Mouse (Mus musculus): Measurements from ENCODE around the gene Myl10.
"Not testable (repeated sequence)": the region's sequence is repeated elsewhere in the genome, so short reads cannot be mapped to it uniquely, and the experiment has no call there.

Gene Myl10

GRCm38 (mm10) chr5:136692784-136693183 lies at the start of gene Myl10:
TSS of gene Myl10 (plus strand) at chr5:136693146.
- no peak for DNase-seq (ENCODE audit: low spot score in 2 of 2)

DNA sequence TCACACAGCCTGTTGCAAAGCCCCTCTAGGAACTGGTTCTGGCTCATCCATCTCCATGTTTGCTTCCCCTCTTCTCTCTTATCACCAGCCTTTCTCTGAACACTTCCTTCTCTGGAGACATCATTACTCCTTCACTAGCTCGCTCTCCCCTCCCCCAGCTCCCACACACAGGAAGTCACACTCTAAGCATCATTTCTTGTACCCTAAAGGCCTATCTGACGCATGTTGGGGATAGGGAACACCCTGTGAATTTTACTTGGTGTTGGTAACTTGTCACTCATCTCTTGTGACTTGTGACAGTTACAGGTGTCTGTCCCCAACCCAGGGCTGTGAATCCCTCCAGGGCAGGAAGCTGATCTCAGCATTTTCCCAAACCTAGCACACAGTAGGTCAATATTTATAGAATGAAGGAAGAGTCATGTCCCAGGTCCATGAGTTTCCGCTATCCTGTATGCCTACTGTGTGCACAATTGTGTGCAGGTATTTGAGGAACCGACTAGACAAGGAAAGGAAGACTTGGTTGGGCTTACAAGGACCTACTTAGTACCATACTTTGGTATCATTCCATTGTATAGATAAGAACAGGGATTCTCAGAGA lies 46.1 kb upstream of the Myl10 start:
- DNase-seq (ENCODE audit: low spot score in 2 of 2), result peak; percentile 55 to 64

DNA sequence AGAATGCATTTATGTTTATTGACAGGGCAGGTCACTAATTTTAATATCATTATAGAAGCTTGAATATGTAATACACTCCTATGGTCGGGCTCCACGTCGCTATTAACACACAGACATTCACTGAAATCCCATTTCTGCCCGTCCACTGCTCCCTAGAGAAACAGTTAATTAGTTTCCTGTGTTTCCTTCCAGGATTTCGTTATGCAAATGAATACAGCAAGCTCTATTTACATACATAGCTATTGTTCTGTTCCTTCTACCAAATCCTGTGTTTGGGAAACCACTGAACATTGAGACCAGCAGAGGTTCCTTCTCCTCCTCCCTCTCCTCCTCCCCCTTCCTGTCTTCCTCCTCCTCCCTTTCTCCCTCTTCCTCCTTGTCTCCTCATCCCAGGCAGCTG lies 43.9 kb upstream of the Myl10 start:
- DNase-seq (ENCODE audit: low spot score in 2 of 2), result no peak

DNA sequence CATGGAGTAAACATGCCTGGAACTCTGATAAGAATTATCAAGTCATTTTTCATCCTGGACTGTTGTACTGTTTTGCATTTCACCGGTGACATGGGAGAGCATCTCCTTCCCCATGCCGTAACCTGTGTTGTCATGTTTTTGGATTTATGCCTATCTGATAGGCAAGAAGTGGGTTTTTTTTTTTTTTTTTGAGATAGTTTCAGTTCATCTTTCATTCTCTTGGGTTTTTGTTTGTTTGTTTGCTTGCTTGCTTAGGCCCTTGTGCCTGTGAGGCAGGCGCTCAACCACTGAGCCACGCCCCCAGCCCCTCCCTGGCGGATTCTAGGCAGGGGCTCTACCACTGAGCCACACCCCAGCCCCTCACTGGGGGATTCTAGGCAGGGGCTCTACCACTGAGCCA lies 43.3 kb upstream of the Myl10 start:
- DNase-seq (ENCODE audit: low spot score in 2 of 2), result no peak

DNA sequence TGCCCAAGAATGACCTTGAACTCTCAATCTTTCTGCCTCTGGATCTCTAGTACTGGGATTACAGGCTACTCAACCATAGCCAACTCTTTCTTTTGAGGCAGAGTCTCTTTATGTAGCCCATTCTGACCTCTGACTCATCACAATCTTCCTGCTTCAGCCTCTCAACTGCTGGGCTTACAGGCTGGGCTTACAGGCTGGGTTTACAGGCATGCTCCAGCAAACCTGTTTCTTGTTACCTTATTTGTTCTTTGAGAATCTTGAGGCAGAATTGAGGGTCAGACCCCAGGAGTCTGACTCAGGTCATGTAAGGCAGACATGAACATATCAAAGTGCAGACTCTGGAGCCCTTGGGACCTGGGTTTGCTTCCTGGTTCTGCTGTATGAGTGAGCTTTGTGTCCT lies 38.5 kb upstream of the Myl10 start:
- no peak for DNase-seq (ENCODE audit: low spot score in 2 of 2)

DNA sequence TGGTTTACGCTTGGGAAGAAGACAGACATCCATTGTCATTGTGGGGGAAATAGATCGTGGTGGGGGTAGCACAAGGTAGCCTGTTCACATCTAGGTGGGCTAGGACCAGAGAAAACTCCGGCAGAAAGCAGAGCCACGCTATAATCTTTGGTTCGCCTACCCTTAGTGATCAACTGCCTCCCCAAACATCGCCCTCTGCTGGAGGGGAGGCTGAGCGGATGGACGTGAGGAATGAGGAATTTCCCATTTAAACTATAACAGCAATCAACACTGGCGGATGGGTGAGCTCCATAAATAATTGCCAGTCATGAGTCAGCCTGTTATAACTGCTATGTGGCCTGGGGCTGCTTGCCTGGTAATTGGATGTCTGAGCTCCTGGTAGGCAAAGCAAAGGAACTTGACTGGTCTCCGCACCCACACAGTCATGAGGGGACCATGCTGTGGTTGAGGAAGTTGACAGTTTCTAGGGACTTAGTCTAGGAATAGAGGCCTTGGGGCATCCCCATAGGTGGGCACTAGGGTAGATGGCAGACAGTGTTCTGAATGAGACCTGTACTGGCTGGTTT lies 36.0 kb upstream of the Myl10 start:
- DNase-seq (ENCODE audit: low spot score in 2 of 2), result no peak

- not testable (repeated sequence) for DNase-seq (ENCODE audit: low spot score in 2 of 2)
Observed at GRCm38 (mm10) chr5:136660721-136661120, 32.2 kb upstream of the Myl10 start.

DNA sequence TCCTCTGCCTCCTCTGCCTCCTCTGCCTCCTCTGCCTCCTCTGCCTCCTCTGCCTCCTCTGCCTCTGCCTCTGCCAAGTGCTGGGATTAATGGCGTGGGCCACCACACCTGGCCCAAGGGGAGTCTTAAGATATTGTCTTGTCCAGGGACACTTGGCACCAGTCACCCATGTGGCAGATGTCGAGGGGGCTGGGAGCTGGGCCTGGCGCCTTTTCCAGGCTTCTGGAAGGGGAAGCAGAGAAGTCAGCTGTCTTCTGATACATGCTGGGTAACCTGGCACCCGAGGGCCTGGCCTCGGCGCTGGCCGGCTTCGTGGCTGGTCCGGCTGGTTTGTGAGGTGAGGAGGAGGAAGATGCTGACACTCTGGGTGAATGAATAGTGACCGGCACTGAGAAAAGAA lies 30.7 kb upstream of the Myl10 start:
- no peak for DNase-seq (ENCODE audit: low spot score in 2 of 2)

DNA sequence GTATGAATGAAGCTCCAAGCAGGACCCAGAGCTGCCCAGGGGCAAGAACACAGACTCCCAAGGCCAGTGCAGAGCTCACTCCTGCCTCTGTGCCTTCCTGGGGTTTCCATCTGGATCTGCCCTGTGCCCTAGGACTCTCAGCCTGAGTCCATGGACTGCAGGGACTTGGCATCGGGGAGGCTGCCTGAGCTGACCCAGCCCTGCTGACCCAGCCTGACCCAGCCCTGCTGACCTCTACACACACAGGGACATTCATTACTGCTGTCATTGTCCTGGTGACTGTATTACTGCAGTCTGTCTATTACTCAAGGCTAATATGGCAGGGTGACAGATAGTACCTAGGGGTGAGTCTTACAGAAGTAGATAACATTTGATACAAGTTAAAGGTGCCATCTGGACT lies 30.1 kb upstream of the Myl10 start:
- DNase-seq (ENCODE audit: low spot score in 2 of 2), result no peak

- peak; percentile 67 to 71 for DNase-seq (ENCODE audit: low spot score in 2 of 2)
Observed at GRCm38 (mm10) chr5:136664497-136664896, 28.4 kb upstream of the Myl10 start.

GRCm38 (mm10) chr5:136676315-136677030 lies 16.5 kb upstream of the Myl10 start:
- no peak for DNase-seq (ENCODE audit: low spot score in 2 of 2)

DNA sequence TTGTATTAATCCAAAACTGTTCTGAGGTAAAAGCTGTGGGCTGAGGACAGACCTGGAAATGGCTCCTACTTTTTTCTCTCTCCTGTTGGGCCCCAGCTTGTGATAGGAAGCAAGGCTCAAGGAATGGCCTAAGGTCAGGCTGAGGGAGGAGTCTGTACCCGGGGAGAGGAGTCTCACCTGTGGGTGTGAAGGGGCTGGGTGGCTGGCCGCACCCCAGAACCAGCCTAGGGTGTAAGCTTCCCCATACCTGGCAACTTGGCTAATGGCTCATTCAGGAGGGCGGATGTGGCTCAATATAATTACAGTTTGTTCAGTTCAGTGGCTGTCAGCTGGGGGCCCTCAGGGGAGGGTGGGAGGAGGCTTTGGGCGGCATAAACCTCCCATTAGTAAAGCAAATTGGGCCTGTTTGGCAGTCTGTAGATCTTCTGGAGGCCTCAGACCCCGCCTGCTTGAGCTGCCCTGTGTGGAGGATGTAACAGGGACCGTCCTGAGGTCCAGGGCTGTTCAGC lies 14.1 kb upstream of the Myl10 start:
- peak in 1 of 2 experiments; percentile 11 for DNase-seq (ENCODE audit: low spot score in 2 of 2)

- no peak for DNase-seq (ENCODE audit: low spot score in 2 of 2)
Observed at GRCm38 (mm10) chr5:136686349-136686748, 6.6 kb upstream of the Myl10 start.

DNA sequence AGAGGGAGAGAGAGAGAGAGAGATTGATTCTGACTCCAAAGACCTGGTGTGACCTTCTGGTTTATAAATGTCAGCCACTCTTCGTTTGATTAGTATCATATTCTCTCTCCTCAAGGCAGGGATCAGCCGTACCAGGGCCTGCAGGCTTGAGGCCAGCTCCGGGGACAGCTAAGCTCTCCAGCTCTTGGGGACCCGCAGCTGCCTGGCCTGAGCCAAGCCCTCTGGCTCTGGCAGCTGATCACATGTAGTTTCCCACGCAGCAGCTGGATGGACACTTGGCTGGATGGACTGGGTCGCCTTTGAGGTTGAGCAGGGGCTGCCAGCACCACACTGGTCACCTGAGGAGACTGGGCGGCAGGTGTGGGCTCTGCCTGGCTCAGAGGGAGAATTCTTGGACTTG lies 5.4 kb upstream of the Myl10 start:
- no peak for DNase-seq (ENCODE audit: low spot score in 2 of 2)

DNA sequence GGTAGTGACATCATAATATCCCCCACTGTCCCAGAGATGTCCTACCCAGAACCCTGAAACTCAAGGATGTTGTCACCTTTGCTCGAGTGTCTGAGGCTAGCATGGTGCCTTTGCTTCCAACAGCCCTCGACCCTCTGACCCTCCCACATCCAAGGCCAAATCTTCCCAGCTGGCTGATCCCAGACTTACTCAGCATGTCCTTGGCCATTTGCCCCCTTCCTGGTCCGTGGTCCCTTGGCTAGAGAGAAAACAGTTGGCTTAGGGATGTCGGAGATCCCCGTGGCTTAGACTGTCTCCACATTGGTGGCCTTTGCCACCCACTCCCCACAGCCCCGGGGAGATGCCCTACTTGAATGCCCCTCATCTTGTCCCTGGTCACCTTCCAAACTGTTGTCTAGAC lies 4.1 kb upstream of the Myl10 start:
- DNase-seq (ENCODE audit: low spot score in 2 of 2), result no peak

GRCm38 (mm10) chr5:136691170-136691569 lies 1.8 kb upstream of the Myl10 start:
- DNase-seq (ENCODE audit: low spot score in 2 of 2), result no peak

DNA sequence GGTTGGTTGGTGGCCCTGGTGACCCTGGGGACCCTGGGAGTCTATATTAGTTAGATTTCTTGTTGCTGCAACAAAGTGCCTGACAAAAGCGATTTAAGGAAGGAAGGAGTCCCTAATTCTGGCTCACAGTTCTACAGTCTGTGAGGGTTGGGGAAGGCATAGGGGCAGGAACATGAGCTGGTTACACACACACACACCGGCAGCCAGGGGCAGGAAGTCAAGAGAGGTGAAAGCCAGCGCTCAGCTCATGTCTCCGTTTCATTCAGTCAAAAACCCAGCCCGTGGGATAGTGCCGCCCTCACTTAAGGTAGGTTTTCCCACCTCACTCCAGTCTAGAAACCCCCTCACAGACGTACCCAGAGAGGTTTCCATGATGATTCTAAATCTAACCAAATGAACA lies 472 bp downstream of the Myl10 start:
- no peak for DNase-seq (ENCODE audit: low spot score in 2 of 2)

GRCm38 (mm10) chr5:136694976-136695375 lies 2.0 kb downstream of the Myl10 start:
- no peak for DNase-seq (ENCODE audit: low spot score in 2 of 2)

- DNase-seq (ENCODE audit: low spot score in 2 of 2), result no peak
Observed at GRCm38 (mm10) chr5:136696516-136696915, 3.6 kb downstream of the Myl10 start.

DNA sequence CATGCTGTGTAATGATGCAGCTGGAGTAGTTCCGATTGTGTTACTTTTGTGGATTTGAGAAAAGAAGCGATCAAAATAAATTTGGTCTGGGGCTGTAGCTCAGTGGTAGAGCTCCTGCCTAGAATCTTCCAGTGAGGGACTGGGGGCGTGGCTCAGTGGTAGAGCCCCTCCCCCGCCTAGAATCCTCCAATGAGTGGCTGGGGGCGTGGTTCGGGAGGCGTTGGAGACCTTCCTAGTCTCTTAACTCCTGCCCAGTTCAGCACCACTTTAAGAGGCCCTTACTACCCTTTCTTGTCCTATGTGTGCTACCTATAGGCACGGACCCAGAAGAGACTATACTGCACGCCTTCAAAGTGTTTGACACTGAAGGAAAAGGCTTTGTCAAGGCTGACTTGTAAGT lies 4.7 kb downstream of the Myl10 start:
- DNase-seq (ENCODE audit: low spot score in 2 of 2), result no peak

- no peak for DNase-seq (ENCODE audit: low spot score in 2 of 2)
Observed at GRCm38 (mm10) chr5:136702159-136702725, 9.3 kb downstream of the Myl10 start.

- DNase-seq (ENCODE audit: low spot score in 2 of 2), result peak; percentile 60 to 69
Observed at GRCm38 (mm10) chr5:136703751-136704150, 10.8 kb downstream of the Myl10 start.

DNA sequence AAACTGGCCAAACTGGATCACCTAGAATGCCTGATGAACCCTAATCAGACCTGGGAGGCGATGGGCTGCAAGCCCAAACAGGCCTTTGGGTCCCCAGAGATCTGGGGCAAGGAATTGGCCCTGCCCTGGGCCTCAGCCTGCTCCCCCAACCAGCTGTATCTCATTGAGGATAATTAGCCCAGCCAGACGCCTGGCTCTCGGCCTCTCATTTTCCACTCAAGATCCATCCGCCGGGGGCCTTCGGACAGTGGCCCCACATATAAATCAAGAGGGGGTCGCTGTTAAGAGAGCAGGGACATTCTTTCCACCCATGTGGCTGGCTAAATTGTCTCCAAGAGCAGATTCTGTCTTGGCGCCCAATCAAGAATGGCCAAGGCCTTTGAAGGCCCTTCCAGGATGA lies 11.2 kb downstream of the Myl10 start:
- DNase-seq (ENCODE audit: low spot score in 2 of 2), result no peak

Data from natural killer cell, adult 2 months (primary cell).